Mouse (Mus musculus): ENCODE data around the gene Serpine3.
"Not testable (repeated sequence)": the region's sequence is repeated elsewhere in the genome, so short reads cannot be mapped to it uniquely, and the experiment has no call there.

Serpine3 gene

DNA sequence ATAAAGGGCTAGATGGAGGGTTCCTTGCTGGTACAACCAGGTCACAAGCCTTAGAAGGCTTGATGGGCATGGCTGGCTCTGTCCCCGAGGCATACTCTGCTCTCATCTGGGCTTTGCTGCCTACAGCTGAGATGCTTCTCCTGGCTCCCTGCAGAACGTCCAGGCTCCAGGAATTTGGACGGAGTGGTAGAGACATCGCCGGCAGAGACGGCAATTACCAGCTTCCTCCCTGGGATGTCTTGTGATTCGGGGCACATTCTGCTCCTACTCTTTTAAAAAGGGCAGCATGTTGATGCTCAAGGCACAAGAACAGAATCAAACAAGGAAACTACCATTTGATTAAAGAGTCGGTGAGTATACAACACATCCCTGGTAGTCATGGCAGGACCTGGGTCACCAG, at the start of gene Serpine3:
Gene Serpine3, plus strand, starts transcription at position 301 of the 400 bp plus-strand sequence.
- no peak for DNase-seq

DNA sequence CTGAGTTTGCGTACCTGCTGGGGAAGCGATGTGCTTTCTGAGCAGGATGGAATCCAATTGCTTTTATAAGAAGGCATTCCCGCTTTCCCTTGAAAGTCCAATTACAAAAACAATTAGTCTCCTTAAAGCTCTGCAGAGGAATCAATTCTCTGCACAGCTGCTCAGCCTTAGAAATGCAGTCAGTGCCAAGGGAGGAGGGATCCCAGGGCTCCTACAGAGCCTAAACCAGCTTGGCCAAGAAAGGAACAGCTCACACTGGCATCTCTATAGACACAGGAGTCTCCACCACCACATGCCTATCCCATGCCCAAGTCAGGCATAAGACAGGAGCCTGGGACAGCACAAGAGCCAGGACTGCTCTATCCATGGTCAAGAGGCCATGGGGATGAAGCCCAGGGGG, 41.1 kb upstream of the Serpine3 start:
- DNase-seq, result no peak

DNA sequence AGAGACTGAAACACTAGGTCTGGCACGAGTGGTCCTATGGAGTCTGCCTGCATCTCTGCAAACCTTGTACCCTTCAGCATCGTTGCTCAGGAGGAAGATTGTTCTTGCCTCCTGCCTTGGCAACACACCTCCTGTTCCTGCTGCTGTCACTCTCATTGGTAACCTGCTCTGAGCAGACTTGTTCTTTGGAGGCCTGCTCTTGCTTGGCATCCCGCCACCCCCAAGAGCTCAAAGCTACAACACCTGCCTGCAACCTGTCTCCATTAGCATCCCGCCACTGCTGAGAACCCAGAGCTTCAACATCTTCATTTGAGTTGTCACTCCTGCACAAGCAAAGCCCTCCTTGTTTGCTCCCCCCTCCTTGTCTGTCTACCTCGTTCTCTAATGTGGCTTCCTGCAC, 35.5 kb upstream of the Serpine3 start:
- peak; percentile 89 for DNase-seq

DNA sequence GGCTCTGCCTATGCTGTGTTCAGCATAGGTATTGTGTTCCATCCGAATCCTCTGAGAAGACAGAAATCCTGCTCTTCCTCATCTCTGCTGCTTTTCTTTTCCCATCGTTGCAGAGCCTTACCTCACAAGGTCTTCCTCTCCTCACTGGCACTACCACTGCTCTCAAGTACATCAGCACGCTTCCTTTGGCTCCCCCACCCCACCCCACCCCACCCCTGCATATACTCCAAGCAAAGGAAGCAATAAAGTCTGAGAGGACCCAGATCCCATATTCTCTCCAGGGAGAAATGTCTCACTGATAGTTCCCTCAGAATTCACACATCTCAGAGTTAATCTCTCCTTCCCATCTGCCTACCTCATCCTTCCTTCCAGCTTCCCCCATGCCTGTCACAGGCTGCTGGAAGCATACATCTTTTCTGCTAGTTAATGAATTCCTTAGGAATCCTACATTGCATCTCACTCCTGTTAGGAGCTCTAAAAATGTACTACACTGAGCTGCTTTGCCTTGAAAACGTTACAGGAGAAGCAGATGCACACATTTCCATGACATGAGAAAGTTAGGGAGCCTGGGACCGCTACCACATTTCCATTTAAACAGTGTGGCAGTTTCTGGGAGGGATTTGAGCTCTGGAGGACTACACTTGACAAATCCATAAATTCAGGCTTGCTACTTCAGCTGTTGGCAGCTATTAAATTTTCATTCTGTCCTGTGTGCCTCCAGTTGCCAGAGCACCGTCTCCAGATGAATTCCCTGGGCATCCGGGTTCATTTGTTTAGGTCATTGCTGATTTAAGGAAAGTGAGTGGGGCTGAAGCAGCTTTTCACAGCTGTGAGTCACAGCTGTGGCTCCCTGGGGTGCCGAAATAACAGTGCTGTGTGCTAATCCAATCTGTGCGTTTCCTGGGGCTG, 25.8 kb upstream of the Serpine3 start:
- no peak for DNase-seq

DNA sequence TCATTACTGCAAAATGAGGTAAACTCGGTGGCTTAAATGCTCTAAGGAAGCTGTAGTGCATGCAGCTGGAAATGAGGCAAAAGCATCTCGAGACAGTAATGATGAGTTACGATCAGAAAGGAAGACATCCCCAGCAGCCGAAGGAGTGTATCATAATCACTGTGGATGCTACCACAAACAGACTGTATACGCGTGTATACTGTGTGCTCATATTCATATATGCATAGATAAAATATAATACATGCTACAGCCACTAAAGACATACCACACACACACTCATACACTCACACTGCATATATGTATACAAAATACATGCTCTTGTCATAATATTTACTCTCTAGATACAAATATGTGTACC, 25.1 kb upstream of the Serpine3 start:
- DNase-seq, result no peak

DNA sequence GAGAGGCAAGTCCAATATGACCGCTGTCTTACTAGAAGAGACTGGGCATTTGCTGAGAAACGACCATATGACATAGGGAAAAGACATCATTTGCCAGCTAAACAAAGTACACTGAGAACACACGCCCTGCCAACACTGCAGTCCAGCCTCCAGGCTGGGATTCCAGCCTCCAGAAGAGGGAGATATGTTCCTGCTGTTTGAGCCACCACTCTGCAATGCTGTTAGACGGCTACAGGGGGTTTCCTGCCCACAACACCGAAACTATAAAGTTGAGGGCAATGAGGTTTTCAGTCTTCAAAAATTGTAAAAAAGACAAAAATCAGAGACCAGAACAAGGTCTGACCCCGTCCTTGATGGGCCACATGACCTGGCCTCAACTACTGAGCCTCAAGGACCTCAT, 24.4 kb upstream of the Serpine3 start:
- no peak for DNase-seq

DNA sequence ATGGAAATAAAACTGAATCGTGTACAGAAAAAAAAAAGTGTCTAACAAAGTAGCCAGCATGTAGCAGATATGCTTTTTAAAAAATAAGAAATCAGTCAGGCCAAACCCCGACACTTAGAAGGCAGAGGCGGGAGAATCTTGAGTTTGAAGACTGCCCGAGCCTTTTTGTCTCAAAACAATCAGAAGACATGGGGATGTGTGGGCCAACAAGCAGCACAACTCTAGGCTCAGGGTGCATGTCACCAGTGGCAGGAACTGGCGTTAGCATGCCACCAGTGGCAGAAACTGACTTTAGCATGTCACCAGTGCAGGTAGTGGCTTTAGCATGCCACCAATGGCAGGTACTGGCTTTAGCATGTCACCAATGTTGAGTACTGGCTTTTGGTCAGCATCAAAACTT, 23.9 kb upstream of the Serpine3 start:
- no peak for DNase-seq

DNA sequence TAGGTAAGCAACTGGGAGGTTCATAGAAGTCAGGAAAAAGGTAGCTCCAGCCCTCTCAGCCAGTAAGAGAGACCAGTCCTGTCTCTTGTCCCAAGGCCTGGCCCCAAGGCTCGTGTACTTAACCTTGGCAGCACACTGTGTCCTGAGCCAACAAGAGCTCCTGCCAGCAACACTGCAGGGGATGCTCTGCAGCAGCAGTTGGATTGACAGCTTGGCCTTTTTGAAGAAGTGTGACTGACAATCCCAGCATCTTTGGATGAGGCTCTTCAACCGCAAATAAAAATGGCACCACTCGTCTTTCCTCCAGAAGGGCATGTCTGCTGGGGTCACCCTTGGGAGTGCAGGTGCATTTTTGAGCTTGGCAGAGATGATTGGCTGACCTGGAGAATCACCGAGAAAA, 23.1 kb upstream of the Serpine3 start:
- DNase-seq, result no peak

DNA sequence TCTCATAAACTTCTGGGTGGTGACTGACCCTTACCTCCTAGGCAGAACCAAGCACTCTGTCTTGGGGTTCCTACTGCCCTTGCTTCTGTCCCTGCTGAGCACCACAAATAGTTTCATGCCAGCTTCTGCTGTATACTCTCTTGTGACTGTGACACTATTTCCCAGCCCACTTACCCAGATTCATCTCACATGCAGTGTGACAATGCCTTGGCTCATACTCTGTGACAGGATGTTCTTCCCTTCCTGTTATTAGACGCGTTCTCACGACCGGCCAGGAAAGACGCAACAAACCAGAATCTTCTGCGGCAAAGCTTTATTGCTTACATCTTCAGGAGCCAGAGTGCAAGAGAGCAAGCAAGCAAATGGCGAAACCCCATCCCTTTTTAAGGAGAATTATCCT, 21.1 kb upstream of the Serpine3 start:
- not testable (repeated sequence) for DNase-seq

DNA sequence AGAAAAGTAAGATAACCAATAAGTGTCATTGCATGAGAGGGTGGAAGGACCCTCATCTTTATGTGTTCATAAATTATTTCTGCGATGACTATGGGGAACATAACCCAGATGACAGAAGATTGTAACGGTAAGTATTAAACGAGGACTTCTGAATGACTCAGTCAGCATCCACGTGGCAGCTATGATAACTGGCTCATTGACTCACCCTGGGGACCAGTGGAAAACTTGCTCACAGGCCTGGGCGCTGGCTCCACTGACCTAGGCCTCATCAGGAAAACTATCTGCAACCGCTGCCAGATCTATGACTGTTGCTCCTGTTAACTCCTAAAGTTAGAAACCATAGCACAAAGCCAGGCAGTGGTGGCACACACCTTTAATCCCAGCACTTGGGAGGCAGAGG, 15.1 kb upstream of the Serpine3 start:
- DNase-seq, result no peak

DNA sequence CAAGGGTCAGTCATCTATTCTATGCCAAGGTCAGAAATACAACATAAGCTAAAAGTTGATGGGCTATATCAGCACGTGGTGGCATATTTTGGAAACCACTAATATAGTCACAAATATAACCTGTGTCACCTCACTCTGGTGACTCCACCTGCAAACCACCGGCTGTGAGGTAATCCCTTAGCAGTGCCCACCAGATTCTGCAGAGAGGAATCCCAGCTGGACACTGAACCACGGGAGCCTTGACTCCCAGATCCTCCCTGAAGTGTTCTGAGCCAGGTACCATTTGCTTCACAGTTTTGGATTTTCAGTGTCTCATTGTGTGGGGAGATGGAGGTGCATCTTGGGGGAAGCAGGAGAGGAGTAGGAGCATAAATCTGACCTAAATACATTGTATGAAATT, 13.1 kb upstream of the Serpine3 start:
- no peak for DNase-seq

DNA sequence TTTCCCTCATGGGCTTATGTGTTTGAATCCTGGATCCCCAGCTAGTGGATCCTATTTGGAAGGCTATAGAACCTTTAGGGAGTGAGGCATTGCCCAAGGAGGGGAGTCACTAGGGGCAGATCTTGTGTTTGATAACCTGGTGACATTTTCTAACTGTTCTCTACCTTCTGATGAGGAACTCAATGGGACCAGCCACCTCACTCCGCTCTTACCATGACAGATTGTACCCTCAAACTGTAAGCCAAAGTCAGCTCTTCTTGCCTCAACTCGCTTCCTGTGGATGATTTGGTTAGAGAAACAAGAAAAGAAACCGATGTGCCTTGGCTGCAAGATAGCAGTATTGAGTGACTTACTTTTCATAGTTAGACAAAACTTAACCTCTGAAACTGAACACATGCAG, 11.7 kb upstream of the Serpine3 start:
- no peak for DNase-seq

DNA sequence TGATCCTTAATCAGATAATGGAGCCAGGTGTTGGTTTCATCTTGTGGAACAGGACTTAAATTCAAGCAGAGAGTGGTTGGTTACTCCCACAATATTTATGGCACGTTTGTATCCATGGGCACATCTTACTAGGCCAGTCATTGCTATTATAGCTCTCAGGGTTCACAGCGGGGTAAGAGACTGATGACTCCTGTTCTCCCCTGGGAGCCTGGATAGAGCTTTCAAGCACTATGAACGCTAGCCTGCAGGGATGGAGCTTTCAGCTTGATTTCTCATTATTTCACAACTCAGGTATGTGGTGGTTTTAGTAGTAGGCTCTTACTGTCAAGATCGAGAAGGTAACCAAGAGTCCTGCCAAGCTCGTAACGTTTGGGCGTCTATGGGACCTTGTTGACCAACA, 7.5 kb upstream of the Serpine3 start:
- no peak for DNase-seq

DNA sequence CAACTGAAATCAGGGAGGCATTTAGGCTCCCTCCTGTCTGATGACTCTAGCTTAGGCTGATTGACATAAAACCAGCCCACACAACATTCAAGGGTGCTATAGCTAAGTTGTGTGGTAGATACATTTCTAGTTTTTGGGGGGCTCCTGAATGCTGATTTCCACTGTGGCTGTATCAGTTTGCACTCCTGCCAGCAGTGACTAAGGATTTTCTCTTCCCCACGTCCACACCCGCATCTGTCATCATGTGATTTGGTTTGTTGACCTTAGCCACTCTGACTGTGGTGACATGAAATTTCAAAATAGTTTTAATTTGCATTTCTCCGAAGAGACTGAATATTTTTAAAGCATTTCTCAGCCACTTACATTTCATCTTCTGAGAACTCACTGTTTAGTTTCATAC, 6.0 kb upstream of the Serpine3 start:
- no peak for DNase-seq

DNA sequence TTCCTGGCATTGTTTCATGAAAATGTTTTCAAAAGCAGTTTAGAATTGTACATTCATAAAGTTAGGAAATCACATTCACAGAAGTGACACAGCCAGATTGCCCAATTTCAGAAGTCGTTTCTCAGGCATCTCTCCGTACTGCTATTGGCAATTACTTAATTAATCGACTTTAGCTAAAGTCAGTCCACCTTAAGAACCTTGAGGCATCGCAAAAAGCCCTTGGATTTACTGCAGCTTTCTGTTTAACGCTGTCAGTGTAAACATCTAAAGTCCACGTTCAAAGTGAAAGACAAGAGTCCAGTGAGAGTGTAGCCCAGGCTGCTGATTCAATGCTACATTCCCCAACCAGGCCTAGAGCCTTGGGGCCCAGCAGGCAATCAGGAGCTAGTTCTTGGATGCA, 1.1 kb upstream of the Serpine3 start:
- no peak for DNase-seq

DNA sequence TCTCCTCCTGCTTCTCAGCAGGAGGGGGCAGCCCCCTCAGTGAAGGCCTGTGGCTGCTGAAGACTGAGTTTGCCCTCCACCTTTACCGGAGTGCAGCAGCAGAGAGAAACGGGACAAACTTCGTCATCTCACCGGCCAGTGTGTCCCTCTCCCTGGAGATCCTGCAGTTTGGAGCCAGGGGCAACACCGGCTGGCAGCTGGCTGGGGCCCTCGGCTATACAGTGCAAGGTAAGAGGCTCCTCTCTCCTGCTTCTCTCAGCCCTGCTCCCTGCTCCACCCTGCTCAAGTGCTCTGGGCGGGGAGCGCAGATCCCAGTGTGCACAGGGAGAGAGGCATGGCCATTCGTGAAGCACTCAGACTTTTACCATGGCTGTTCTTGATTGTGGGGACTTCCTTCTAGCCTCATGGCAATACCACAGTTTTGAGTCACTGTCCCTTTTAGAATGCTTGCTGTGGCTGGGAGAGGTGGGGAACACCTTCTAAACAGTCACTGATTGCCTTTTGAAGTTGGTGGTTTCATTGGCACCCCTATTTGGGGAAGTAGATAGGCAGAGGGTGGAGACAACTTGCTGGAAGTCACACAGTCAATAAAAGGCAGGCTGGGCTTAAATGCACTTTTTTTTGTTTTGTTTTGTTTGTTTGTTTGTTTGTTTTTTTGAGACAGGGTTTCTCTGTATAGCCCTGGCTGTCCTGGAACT, 1.7 kb downstream of the Serpine3 start:
- no peak for DNase-seq

DNA sequence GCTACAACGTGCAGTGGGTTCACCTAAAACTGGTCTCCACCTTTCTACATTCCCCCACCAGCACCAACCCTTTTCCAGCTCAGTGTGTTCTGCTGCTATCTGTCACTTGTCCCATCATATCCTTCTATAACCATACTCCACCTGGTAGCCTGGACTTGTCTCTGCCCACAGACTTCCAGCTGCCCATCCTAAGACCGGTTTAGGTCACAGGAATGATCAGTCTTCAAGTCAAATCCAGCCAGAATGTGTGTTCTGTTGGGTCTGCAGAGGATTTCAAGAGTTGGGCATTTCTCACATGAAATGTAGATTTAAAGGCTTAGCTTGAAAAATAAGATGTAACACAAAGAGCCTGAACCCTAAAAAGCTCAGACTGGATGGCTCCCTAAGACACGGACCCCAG, 10.2 kb downstream of the Serpine3 start:
- no peak for DNase-seq

DNA sequence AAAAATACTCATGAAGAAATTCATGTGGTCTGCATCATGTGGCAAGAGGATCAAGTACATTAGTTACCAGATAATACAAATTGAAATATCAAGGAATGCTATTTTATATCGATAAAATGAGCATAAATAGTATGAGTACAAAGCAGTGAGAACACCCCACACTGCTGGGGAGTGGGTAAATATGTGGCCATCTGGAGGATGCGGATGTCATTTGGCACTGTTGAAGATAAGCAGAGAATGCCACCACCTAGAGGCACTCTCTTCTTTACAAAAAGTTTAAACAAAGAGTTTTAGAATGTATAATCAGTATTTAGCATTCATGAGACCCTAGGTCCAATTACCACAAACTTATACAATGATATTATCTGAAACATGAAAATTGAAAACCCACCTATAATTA, 54.7 kb downstream of the Serpine3 start:
- DNase-seq, result no peak

DNA sequence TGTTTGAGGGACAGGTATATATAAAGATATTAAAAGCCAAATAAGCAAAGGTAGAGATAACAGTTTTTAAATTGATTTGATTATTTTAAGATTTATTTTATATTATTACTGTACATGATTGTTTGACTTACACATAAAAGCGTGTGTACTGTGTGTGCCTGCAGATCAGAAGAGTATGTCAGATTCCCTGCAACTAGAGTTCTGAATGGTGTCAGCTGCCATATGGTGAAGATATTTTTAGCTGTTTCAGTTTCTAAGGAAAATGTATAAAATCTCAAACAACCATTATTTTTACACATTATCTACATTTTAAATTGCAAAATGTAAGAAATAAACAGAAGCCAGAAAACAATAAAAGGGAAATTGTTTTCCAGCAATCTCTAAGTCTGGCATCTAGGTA, 58.2 kb downstream of the Serpine3 start:
- no peak for DNase-seq

DNA sequence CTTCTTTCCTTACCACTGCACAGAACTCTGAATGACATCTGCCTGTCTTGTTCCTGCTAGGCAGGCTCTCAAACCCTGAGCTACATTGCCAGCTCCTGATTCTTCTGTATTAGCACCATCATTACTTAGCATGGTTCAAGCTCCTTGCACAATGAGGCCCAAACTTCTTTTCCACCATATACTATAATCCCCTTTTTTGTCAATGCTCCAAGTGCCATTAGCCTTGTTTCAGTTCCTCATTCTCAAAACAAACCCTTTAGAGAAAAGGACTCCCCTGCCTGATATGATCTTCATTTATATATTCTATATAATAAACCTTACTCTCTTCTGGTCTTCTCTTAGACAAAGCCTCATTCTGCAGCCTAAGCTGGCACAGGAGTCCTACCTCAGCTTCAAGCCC, 61.1 kb downstream of the Serpine3 start:
- DNase-seq, result no peak

DNA sequence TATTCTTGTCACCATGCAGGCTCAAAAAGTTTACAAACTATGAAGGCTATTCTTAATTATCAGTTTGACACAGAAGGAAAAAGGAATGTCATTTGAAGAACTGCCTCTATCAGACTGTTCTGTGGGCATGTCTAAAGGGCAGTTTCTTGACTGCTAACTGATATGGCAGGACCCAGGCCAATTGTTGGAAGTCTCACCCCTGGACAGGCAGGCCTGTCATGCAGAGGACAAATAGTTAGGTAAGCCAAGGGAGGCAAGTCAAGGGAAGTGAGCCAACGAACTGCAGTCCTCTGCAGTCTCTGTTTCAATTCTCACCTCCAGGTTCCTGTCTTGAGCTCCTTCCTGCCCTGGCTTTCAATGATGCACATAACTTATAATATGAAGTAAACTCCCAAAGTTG, 68.4 kb downstream of the Serpine3 start:
- DNase-seq, result no peak

DNA sequence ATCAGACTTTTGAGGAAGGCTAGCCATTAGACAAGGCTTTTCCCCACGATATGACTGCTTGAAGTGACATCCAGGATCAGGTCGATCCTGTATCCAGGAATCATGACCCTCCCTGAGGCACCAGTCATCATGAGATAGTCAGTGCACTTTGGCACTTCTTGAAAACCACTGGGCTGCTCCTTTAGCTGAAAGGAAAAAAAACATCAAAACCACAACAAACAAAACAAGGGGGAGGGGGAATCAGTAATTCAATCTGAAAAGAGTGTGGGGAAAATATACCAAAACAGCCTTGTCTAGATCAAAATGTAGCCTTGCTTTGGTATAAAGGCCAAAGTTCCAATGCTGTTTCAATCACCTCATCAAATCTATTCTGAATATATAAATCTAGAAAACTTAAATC, 70.2 kb downstream of the Serpine3 start:
- DNase-seq, result no peak

DNA sequence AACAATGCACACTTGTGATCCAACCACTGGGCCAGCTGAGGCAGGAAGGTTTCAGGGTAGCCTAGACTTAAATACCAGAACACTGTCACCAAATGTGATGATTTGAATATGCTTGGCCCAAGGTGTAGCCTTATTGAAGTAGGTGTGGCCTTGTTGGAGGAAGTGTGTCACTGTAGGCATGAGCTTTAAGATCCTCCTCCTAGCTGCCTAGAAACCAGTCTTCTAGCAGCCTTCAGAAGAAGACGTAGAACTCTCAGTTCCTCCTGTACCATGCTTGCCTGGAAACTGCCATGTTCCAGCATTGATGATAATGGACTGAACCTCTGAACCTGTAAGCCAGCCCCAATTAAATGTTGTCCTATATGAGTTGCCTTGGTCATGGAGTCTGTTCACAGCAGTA, 72.2 kb downstream of the Serpine3 start:
- DNase-seq, result no peak
